Mouse (Mus musculus): ENCODE results near the gene Hoxd3. TPM values are rescaled to one million over a fixed set of nuclear protein-coding genes. Genes with fewer than 3 reads are reported as not detected.
A peak's percentile ranks its signal among the peaks of the same experiment; 100 is the strongest.

Hoxd3 gene
- total RNA-seq, 2 experiments from 2014 or later: not detected

DNA sequence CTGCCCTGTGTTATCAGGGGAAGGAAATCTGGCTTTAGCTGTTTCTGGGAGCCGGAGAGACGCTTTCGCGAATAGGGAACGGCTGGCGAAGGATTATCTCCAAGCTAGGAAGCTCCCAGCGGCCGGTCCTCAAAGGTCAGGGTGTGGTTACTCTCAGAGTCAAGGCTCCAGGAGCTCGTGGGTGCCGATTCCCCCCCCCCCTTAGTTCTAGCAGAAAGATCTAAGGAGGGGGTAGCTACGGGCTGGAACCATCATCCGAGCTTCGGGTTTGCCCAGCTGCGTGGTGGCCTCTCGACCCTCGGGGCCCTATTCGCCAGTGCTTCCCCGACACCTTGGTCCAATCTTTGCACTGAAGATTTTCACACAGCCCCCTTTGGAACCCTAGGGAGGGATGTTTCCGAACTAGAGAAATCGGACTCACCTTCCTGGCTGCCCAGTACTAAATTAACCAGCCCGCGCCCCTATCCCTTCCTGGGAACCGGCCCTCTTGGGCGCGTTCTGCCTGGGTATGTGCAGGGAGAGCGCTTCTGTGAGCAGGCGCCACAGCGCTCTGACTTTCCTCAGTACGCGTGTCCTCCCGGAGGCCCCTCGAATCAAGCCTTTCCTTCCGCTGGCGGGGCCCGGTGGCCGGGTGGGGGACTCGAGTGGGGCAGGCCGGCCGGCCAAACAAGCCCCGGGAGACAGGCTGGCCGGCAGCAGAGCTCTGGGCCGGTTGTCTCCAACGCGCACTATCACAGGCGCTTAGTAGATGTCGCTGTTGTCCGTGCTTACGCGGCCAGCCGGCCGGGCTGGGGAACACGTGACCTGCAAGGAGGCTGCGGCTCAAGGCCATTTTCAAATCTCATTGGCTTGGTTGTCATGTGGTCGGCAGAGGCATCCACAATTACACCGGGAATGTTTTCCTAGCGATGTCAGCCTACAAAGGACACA lies 20.4 kb upstream of the Hoxd3 start, which contains the start of gene Hoxd10:
Gene Hoxd10 (plus strand): TSS at position 903 of the 930 bp plus-strand sequence.
- no peak for ATAC-seq (replicated peaks; ENCODE audit: poor library complexity, severe bottlenecking)

DNA sequence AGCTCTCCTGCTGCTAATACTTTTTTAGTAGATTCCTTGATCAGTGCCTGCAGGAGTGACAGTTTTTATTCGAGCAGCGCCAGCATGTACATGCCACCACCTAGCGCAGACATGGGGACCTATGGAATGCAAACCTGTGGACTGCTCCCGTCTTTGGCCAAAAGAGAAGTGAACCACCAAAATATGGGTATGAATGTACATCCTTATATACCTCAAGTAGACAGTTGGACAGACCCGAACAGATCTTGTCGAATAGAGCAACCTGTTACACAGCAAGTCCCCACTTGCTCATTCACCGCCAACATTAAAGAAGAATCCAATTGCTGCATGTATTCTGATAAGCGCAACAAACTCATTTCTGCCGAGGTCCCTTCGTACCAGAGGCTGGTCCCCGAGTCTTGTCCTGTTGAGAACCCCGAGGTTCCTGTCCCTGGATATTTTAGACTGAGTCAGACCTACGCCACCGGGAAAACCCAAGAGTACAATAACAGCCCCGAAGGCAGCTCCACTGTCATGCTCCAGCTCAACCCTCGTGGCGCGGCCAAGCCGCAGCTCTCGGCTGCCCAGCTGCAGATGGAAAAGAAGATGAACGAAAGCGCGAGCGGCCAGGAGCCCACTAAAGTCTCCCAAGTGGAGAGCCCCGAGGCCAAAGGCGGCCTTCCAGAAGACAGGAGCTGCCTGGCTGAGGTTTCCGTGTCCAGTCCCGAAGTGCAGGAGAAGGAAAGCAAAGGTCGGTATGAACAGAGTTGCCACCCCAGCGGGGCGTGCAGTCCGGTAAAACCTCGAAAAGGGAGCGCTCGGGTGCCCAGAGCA lies 19.5 kb upstream of the Hoxd3 start:
- no peak for ATAC-seq (replicated peaks; ENCODE audit: poor library complexity, severe bottlenecking)

DNA sequence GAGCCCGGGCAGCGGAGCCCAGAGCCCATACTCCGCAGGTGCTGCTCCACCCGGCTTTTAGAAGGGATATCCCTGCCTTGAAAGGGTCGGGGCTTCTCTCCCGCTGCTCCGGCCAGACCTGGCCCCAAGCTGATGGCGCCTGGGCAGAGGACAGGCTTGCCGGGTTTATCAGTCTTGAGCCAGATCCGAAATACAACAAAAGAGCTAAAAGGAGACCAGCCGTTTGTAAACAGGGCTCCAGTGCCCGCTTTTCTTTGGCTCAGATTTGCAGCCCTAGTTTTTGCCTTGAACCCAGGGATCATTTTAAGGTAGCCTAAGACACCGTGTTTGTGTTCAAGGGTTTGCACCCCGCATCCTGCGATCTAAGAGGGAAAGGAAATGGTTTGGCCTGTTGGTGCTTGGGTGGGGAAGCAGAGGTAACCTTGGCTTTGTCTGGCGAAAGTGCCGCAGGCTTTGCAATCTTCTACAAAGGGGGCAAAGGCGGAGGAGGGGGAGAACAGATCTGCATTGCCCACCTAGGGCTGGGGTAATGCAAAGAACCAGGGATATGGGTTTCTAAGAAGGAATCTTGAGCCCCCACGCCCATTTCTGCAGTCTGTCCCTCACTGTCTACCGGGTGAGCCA lies 18.8 kb upstream of the Hoxd3 start:
- no peak for ATAC-seq (replicated peaks; ENCODE audit: poor library complexity, severe bottlenecking)

DNA sequence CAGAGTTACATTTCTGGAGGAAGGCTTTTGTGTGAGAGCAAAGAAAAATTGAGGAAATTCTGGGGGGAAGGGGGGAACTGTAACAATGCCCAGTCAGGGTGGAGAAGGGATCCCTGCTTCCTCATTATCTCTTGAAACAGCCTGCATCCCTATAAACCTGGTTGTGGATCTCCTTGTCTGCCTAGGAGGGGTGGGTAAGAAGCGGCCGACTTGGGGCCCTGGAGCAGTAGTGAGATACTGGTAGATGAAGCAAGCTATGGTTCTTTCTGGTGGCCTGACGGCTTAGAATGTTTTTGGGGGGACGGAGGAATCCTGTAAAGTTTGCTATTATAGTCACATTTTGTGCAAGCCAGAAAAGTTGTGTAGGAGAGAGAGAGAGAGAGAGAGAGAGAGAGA lies 18.3 kb upstream of the Hoxd3 start:
- no peak for ATAC-seq (replicated peaks; ENCODE audit: poor library complexity, severe bottlenecking)

GRCm38 (mm10) chr2:74694066-74694465 lies 17.7 kb upstream of the Hoxd3 start:
- no peak for ATAC-seq (replicated peaks; ENCODE audit: poor library complexity, severe bottlenecking)

DNA sequence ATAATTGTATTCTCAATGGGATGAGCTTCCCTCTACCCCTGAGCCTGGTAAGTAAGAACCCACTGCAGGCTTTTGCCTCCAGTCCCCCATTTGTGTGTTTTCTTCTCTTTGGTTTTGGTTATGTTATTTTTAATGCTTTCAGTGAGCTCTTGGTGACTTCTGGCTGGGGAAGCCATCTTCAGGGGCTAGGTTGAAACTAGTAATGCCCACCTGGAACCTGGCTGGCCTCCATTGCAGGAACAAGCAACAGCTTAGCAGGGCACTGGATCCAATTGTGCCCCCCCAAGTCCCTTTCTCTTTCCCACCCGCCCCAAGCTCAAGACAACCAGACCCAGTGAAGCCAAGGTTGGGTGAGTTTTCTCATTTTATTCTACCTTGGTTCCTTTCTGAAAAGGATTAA lies 16.3 kb upstream of the Hoxd3 start:
- no peak for ATAC-seq (replicated peaks; ENCODE audit: poor library complexity, severe bottlenecking)

DNA sequence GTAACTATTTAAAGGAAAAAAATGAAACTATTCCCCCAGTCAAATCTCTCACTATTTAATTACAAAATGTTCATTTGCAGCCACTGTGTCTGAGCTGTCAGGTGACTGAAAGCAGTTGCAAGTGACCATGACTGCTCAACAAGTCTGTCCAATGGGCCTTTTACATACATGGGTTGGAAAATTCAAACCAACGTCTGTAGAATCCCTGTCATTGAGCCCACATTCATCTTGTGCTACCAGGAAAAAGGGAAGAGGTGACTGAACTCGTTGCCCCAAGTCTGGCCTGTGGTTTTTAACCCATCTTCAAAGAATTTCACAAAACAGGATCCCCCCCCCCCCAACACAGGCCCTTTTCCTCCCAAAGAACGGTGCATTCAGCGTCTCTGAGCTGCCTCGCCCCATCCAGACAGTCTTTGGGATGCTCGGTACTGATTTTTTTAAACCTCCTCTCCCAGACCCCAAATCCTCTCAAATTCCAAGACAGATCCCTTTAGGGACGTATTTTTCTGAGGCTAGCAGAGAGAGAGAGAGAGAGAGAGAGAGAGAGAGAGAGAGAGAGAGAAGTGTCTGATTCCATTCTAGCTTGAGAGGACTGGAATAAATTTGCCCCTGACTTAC lies 15.8 kb upstream of the Hoxd3 start:
- no peak for ATAC-seq (replicated peaks; ENCODE audit: poor library complexity, severe bottlenecking)

GRCm38 (mm10) chr2:74696442-74697335 lies 15.0 kb upstream of the Hoxd3 start:
- no peak for ATAC-seq (replicated peaks; ENCODE audit: poor library complexity, severe bottlenecking)

- 0 out of 2 replicates have a peak, but pooled peaks have one; percentile 27 for ATAC-seq (replicated peaks; ENCODE audit: poor library complexity, severe bottlenecking)
Measured at GRCm38 (mm10) chr2:74697567-74698121, 14.1 kb upstream of the Hoxd3 start, which contains the start of gene Hoxd9. Gene Hoxd9 (plus strand): TSS chr2:74697727.

GRCm38 (mm10) chr2:74698201-74699052 lies 13.3 kb upstream of the Hoxd3 start:
- 0 out of 2 replicates have a peak, but pooled peaks have one; percentile 21 for ATAC-seq (replicated peaks; ENCODE audit: poor library complexity, severe bottlenecking)

GRCm38 (mm10) chr2:74699053-74699430 lies 12.7 kb upstream of the Hoxd3 start:
- no peak for ATAC-seq (replicated peaks; ENCODE audit: poor library complexity, severe bottlenecking)

- ATAC-seq (replicated peaks; ENCODE audit: poor library complexity, severe bottlenecking): no peak
Measured at GRCm38 (mm10) chr2:74699664-74700545, 11.8 kb upstream of the Hoxd3 start.

DNA sequence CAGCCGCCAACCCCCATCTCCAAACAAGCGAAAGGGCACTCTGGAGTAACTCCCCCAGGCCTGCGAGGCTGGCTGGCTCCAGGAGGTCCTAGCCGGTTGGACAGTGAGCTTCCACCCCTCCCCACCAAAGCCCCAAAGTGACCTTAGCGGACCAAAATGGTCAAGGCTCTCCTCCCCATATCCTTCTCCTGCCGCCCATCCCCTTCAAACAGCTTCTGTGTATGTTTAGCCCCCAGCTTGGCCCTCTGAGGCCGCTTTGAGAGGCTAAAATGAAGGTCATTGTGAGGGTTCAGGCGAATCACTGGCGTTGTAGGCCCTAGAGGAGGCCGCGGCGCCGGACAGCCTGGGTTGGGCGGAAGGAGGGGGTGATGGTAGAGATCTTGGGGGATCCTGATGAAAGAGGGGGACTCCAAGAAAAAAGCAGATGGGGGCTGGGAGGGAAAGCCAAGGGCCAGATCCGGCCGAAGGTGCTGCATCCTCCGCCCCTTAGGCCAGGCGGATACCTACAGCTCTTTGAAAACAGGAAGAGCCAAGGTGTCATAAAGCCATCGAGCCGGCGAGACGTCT lies 11.1 kb upstream of the Hoxd3 start:
- no peak for ATAC-seq (replicated peaks; ENCODE audit: poor library complexity, severe bottlenecking)

DNA sequence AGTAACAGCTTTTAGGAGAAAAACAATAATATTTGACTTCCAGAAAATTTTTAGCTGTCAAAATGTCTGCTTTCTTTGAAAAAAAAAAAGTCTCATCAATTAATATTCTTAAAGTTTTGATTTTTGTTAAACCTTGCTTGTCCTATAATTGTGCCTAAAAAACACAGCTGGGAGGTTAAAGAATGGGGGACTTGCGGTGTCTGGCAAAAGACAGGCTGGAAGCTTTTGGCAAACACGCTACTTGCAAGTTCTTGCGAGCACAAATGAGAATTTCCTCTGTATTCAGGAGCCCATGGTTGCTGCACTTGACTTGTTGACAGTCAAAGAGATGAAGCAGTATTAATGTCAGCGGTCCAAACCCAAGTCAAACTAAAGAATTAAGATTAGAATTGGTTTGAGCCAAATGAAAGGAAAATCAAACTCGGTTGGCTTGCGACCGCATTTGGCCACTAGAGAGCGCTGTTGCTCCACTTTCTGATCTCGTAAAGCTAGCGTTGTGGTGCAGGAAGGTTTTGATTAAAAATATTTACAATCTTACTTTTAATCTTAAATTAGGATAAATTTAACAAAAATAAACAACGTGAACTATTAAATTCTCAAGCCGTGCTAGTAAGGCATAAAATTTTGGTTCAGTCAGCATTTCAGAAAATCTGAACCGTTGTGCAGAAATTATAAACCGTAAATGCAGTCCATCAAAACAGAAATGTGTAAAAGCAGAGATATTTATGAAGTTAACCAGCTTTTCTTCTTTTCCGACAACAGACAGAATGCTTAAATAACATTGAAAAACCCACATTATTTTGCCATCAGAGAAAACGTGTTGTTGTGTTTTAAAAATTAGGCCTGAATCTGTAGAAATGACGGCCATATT lies 9.5 kb upstream of the Hoxd3 start:
- ATAC-seq (replicated peaks; ENCODE audit: poor library complexity, severe bottlenecking): no peak

- ATAC-seq (replicated peaks; ENCODE audit: poor library complexity, severe bottlenecking): no peak
Measured at GRCm38 (mm10) chr2:74702820-74703219, 8.9 kb upstream of the Hoxd3 start.

DNA sequence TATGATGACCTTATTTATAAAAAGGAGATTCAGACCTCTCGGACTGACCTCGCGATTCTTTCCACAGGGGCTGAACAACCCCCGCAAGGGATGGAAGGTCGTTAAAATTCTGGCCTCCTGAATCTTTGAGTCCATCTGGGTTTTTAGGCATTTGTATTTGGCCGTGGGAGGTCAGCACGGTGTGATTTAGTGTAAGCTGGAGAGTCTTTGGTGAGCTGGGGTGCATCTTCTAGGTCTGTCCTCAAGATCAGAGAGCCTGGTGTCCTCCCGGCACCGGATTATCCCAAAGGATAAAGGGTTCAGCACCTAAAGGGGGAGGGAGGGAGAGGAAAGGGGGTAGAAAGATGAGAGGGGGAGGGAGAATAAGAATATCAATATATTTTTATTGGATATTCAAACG lies 8.4 kb upstream of the Hoxd3 start:
- ATAC-seq (replicated peaks; ENCODE audit: poor library complexity, severe bottlenecking): no peak
